Mouse (Mus musculus): ENCODE data around the gene Wdr59. TPM values are rescaled to one million over a fixed set of nuclear protein-coding genes. Genes with fewer than 3 reads are reported as not detected.

Gene Wdr59
- polyA plus RNA-seq, 1 experiment from 2014 or later: 3.4 TPM

- 73% methylated on average over 12 of the region's 12 CpGs for WGBS
- no peak overlapping the region for H3K4me2 ChIP-seq (ENCODE audit: low read length)
- H3K9ac ChIP-seq (ENCODE audit: low read length): no peak overlapping the region
- no peaks in the 10 kb centered on the region for H3K36me3 ChIP-seq (ENCODE audit: control insufficient read depth, insufficient read depth, low read length)
- H3K4me1 ChIP-seq (ENCODE audit: control insufficient read depth in 2 of 2, insufficient read depth in 2 of 2, low read length in 2 of 2): peaks cover 0 to 2% of the 10 kb centered on the region in 2 experiments; a peak in 1 of 4 replicates
- H3K27ac ChIP-seq (replicated peaks in 1 of 2; ENCODE audit: control insufficient read depth in 1 of 2, insufficient read depth in 1 of 2, low read depth in 2 of 2, low read length in 2 of 2): no peak overlapping the region
- H3K4me3 ChIP-seq (ENCODE audit: control insufficient read depth in 1 of 2, insufficient read depth in 1 of 2, low read depth in 1 of 2, low read length in 2 of 2): no peak overlapping the region
- H3K27me3 ChIP-seq (ENCODE audit: control insufficient read depth, insufficient read depth, low read length): no peaks in the 10 kb centered on the region
- H3K9me3 ChIP-seq (ENCODE audit: control insufficient read depth, low read length): no peaks in the 10 kb centered on the region
- ATAC-seq (ENCODE audit: insufficient number of reproducible peaks, insufficient read depth, low FRiP score, low read depth): no peak
Measured at GRCm38 (mm10) chr8:111531191-111531590, 9.3 kb upstream of the Wdr59 start.

GRCm38 (mm10) chr8:111528071-111528470 lies 6.2 kb upstream of the Wdr59 start:
- no peak overlapping the region for H3K4me3 ChIP-seq (ENCODE audit: control insufficient read depth in 1 of 2, insufficient read depth in 1 of 2, low read depth in 1 of 2, low read length in 2 of 2)
- no peaks in the 10 kb centered on the region for H3K27me3 ChIP-seq (ENCODE audit: control insufficient read depth, insufficient read depth, low read length)
- whole genome bisulfite sequencing: 72% methylated on average over 5 of the region's 5 CpGs

GRCm38 (mm10) chr8:111527149-111527548 lies 5.3 kb upstream of the Wdr59 start:
- Histone ChIP-seq H3K36me3 (ENCODE audit: control insufficient read depth, insufficient read depth, low read length) (no peaks in the 10 kb centered on the region), H3K4me1 (ENCODE audit: control insufficient read depth in 2 of 2, insufficient read depth in 2 of 2, low read length in 2 of 2) (0 out of 4 replicates have a peak, but pooled peaks cover 0 to 2% of the 10 kb centered on the region in 2 experiments), H3K4me3 (ENCODE audit: control insufficient read depth in 1 of 2, insufficient read depth in 1 of 2, low read depth in 1 of 2, low read length in 2 of 2) (no peak overlapping the region), H3K9me3 (ENCODE audit: control insufficient read depth, low read length) (no peaks in the 10 kb centered on the region), H3K9ac (ENCODE audit: low read length) (no peak overlapping the region), H3K27ac (replicated peaks in 1 of 2; ENCODE audit: control insufficient read depth in 1 of 2, insufficient read depth in 1 of 2, low read depth in 2 of 2, low read length in 2 of 2) (no peak overlapping the region), H3K27me3 (ENCODE audit: control insufficient read depth, insufficient read depth, low read length) (no peaks in the 10 kb centered on the region), H3K4me2 (ENCODE audit: low read length) (no peak overlapping the region)
- no peak for ATAC-seq (ENCODE audit: insufficient number of reproducible peaks, insufficient read depth, low FRiP score, low read depth)
- 60% methylated on average over 8 of the region's 8 CpGs for WGBS

More at GRCm38 (mm10) chr8:111528071-111528470, 6.2 kb upstream of the Wdr59 start:
- Histone ChIP-seq H3K4me1 (ENCODE audit: control insufficient read depth in 2 of 2, insufficient read depth in 2 of 2, low read length in 2 of 2) (0 out of 4 replicates have a peak, but pooled peaks cover 0 to 2% of the 10 kb centered on the region in 2 experiments), H3K9me3 (ENCODE audit: control insufficient read depth, low read length) (no peaks in the 10 kb centered on the region), H3K27ac (replicated peaks in 1 of 2; ENCODE audit: control insufficient read depth in 1 of 2, insufficient read depth in 1 of 2, low read depth in 2 of 2, low read length in 2 of 2) (no peak overlapping the region), H3K4me2 (ENCODE audit: low read length) (no peak overlapping the region), H3K9ac (ENCODE audit: low read length) (no peak overlapping the region), H3K36me3 (ENCODE audit: control insufficient read depth, insufficient read depth, low read length) (no peaks in the 10 kb centered on the region)
- ATAC-seq (ENCODE audit: insufficient number of reproducible peaks, insufficient read depth, low FRiP score, low read depth): no peak

GRCm38 (mm10) chr8:111526403-111527024 lies 4.6 kb upstream of the Wdr59 start:
- Histone ChIP-seq H3K9me3 (ENCODE audit: control insufficient read depth, low read length) (no peaks in the 10 kb centered on the region), H3K9ac (ENCODE audit: low read length) (no peak overlapping the region), H3K4me3 (ENCODE audit: control insufficient read depth in 1 of 2, insufficient read depth in 1 of 2, low read depth in 1 of 2, low read length in 2 of 2) (no peak overlapping the region), H3K36me3 (ENCODE audit: control insufficient read depth, insufficient read depth, low read length) (no peaks in the 10 kb centered on the region), H3K27me3 (ENCODE audit: control insufficient read depth, insufficient read depth, low read length) (no peaks in the 10 kb centered on the region), H3K4me1 (ENCODE audit: control insufficient read depth in 2 of 2, insufficient read depth in 2 of 2, low read length in 2 of 2) (0 out of 4 replicates have a peak, but pooled peaks cover 0 to 2% of the 10 kb centered on the region in 2 experiments), H3K4me2 (ENCODE audit: low read length) (no peak overlapping the region), H3K27ac (replicated peaks in 1 of 2; ENCODE audit: control insufficient read depth in 1 of 2, insufficient read depth in 1 of 2, low read depth in 2 of 2, low read length in 2 of 2) (no peak overlapping the region)
- WGBS: 70% methylated on average over 6 of the region's 6 CpGs
- ATAC-seq (ENCODE audit: insufficient number of reproducible peaks, insufficient read depth, low FRiP score, low read depth): no peak

GRCm38 (mm10) chr8:111517466-111517865 lies 4.4 kb downstream of the Wdr59 start:
- Histone ChIP-seq H3K9me3 (ENCODE audit: control insufficient read depth, low read length) (no peaks in the 10 kb centered on the region), H3K4me3 (ENCODE audit: control insufficient read depth in 1 of 2, insufficient read depth in 1 of 2, low read depth in 1 of 2, low read length in 2 of 2) (no peak overlapping the region), H3K4me1 (ENCODE audit: control insufficient read depth in 2 of 2, insufficient read depth in 2 of 2, low read length in 2 of 2) (peaks cover 2 to 10% of the 10 kb centered on the region in 2 experiments; a peak in 3 of 4 replicates), H3K27me3 (ENCODE audit: control insufficient read depth, insufficient read depth, low read length) (no peaks in the 10 kb centered on the region), H3K4me2 (ENCODE audit: low read length) (no peak overlapping the region), H3K36me3 (ENCODE audit: control insufficient read depth, insufficient read depth, low read length) (no peaks in the 10 kb centered on the region), H3K27ac (replicated peaks in 1 of 2; ENCODE audit: control insufficient read depth in 1 of 2, insufficient read depth in 1 of 2, low read depth in 2 of 2, low read length in 2 of 2) (no peak overlapping the region), H3K9ac (ENCODE audit: low read length) (no peak overlapping the region)
- WGBS: 93% methylated on average over 2 of the region's 2 CpGs
- no peak for ATAC-seq (ENCODE audit: insufficient number of reproducible peaks, insufficient read depth, low FRiP score, low read depth)

- whole genome bisulfite sequencing: 32% methylated on average over 7 of the region's 7 CpGs
- H3K36me3 ChIP-seq (ENCODE audit: control insufficient read depth, insufficient read depth, low read length): no peaks in the 10 kb centered on the region
- H3K4me1 ChIP-seq (ENCODE audit: control insufficient read depth in 2 of 2, insufficient read depth in 2 of 2, low read length in 2 of 2): peaks cover 2 to 10% of the 10 kb centered on the region in 2 experiments; a peak in 3 of 4 replicates
- no peak overlapping the region for H3K9ac ChIP-seq (ENCODE audit: low read length)
- H3K4me3 ChIP-seq (ENCODE audit: control insufficient read depth in 1 of 2, insufficient read depth in 1 of 2, low read depth in 1 of 2, low read length in 2 of 2): no peak overlapping the region
- no peak for ATAC-seq (ENCODE audit: insufficient number of reproducible peaks, insufficient read depth, low FRiP score, low read depth)
- no peaks in the 10 kb centered on the region for H3K27me3 ChIP-seq (ENCODE audit: control insufficient read depth, insufficient read depth, low read length)
- no peak overlapping the region for H3K4me2 ChIP-seq (ENCODE audit: low read length)
- no peak overlapping the region for H3K27ac ChIP-seq (replicated peaks in 1 of 2; ENCODE audit: control insufficient read depth in 1 of 2, insufficient read depth in 1 of 2, low read depth in 2 of 2, low read length in 2 of 2)
- H3K9me3 ChIP-seq (ENCODE audit: control insufficient read depth, low read length): no peaks in the 10 kb centered on the region
Measured at GRCm38 (mm10) chr8:111516451-111517035, 5.3 kb downstream of the Wdr59 start.

GRCm38 (mm10) chr8:111513446-111513845 lies 8.4 kb downstream of the Wdr59 start:
- H3K27ac ChIP-seq (replicated peaks in 1 of 2; ENCODE audit: control insufficient read depth in 1 of 2, insufficient read depth in 1 of 2, low read depth in 2 of 2, low read length in 2 of 2): no peak overlapping the region
- H3K27me3 ChIP-seq (ENCODE audit: control insufficient read depth, insufficient read depth, low read length): no peaks in the 10 kb centered on the region
- H3K9me3 ChIP-seq (ENCODE audit: control insufficient read depth, low read length): no peaks in the 10 kb centered on the region
- 82% methylated on average over 8 of the region's 8 CpGs for WGBS
- no peak overlapping the region for H3K4me2 ChIP-seq (ENCODE audit: low read length)
- H3K9ac ChIP-seq (ENCODE audit: low read length): no peak overlapping the region
- peaks cover 18 to 28% of the 10 kb centered on the region in 2 experiments for H3K4me1 ChIP-seq (ENCODE audit: control insufficient read depth in 2 of 2, insufficient read depth in 2 of 2, low read length in 2 of 2)
- no peaks in the 10 kb centered on the region for H3K36me3 ChIP-seq (ENCODE audit: control insufficient read depth, insufficient read depth, low read length)
- no peak for ATAC-seq (ENCODE audit: insufficient number of reproducible peaks, insufficient read depth, low FRiP score, low read depth)
- H3K4me3 ChIP-seq (ENCODE audit: control insufficient read depth in 1 of 2, insufficient read depth in 1 of 2, low read depth in 1 of 2, low read length in 2 of 2): no peak overlapping the region
